Mouse (Mus musculus): ENCODE results near the gene Dchs1.

Gene Dchs1

GRCm38 (mm10) chr7:105721916-105722315, 65.5 kb downstream of the Dchs1 start:
- intact Hi-C loops (cut with DNase I): no loop called here

GRCm38 (mm10) chr7:105715366-105715765, 72.1 kb downstream of the Dchs1 start:
- intact Hi-C loops (cut with DNase I): no loop called here

GRCm38 (mm10) chr7:105708733-105709132, 78.7 kb downstream of the Dchs1 start:
- intact Hi-C loops (cut with DNase I): no loop called here

- intact Hi-C loops (cut with DNase I): no loop called here
Measured at GRCm38 (mm10) chr7:105703816-105704215, 83.6 kb downstream of the Dchs1 start.

- intact Hi-C loops (cut with DNase I): no loop called here
Measured at GRCm38 (mm10) chr7:105703184-105703583, 84.3 kb downstream of the Dchs1 start.

All from adrenal gland (tissue).